Comparison of ENCODE assay signal across 26 mouse cellular contexts in the genomic region with DNA sequence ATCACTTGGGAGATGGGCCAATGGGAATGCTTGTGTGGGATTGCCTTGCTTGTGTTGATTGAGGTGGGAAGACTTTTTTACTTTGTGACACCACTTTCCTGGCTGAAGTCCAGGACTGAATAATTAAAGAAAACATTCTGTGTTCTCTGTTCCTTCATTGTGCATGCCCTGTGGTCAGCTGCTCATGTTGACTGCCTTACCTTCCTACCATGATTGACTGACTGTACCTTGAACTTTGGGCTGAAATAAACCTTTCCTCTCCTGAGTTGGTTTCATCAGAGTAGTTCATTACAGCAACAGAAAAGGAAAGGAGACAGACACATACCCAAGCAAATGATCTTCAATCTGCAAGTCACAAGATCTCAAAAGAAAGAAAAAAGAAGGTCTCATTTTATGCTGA.
DNase-seq lines count a peak whose midpoint lies in the region; ATAC-seq lines count a peak whose summit lies in the region.
"Had no signal": no experiment of that assay in that cellular context is flagged by ENCODE, and none has a peak within 500 bp of the region (broad histone marks: within the 10 kb centered on the region; RNA-seq: fewer than 3 reads in every experiment).

No protein-coding gene starts in this region.

- H3K36me3 ChIP-seq in kidney, embryonic 15.5 days = no peaks in the 10 kb centered on the region
- H3K36me3 ChIP-seq in intestine, embryonic 16.5 days (ENCODE audit: control insufficient read depth, insufficient read depth, low read length) = no peaks in the 10 kb centered on the region
- no peaks in the 10 kb centered on the region for H3K36me3 ChIP-seq in kidney, embryonic 16.5 days (ENCODE audit: insufficient read depth, low read length)
- no peaks in the 10 kb centered on the region for H3K36me3 ChIP-seq in midbrain, embryonic 15.5 days (replicated peaks)
- H3K36me3 ChIP-seq: embryonic facial prominence, embryonic 13.5 days; forebrain, embryonic 10.5 days; forebrain, embryonic 15.5 days; heart, embryonic 12.5 days; limb, embryonic 13.5 days; midbrain, embryonic 12.5 days; neural tube, embryonic 13.5 days had no signal

- no peak overlapping the region for H3K4me3 ChIP-seq in kidney, embryonic 15.5 days (replicated peaks)
- no peak overlapping the region for H3K4me3 ChIP-seq in intestine, embryonic 16.5 days (ENCODE audit: low read length)
- no peak overlapping the region for H3K4me3 ChIP-seq in kidney, embryonic 16.5 days (ENCODE audit: low read length)
- H3K4me3 ChIP-seq in midbrain, embryonic 15.5 days = no peak overlapping the region
- H3K4me3 ChIP-seq: embryonic facial prominence, embryonic 13.5 days; forebrain, embryonic 10.5 days; forebrain, embryonic 15.5 days; heart, embryonic 12.5 days; layer of hippocampus, adult 2 months; limb, embryonic 13.5 days; midbrain, embryonic 12.5 days; neural tube, embryonic 13.5 days had no signal

- H3K4me2 ChIP-seq in kidney, embryonic 15.5 days = no peak overlapping the region
- no peak overlapping the region for H3K4me2 ChIP-seq in intestine, embryonic 16.5 days (ENCODE audit: low read depth, low read length)
- H3K4me2 ChIP-seq in kidney, embryonic 16.5 days (replicated peaks; ENCODE audit: low read depth, low read length) = no peak overlapping the region
- H3K4me2 ChIP-seq in midbrain, embryonic 15.5 days = no peak overlapping the region
- H3K4me2 ChIP-seq: embryonic facial prominence, embryonic 13.5 days; forebrain, embryonic 15.5 days; heart, embryonic 12.5 days; hindbrain, embryonic 14.5 days; limb, embryonic 13.5 days; midbrain, embryonic 12.5 days; neural tube, embryonic 13.5 days had no signal

- H3K9ac ChIP-seq in kidney, embryonic 15.5 days = no peak overlapping the region
- H3K9ac ChIP-seq in intestine, embryonic 16.5 days (ENCODE audit: low read depth, low read length) = no peak overlapping the region
- no peak overlapping the region for H3K9ac ChIP-seq in kidney, embryonic 16.5 days (replicated peaks; ENCODE audit: low read length)
- H3K9ac ChIP-seq in midbrain, embryonic 15.5 days = no peak overlapping the region
- H3K9ac ChIP-seq: embryonic facial prominence, embryonic 13.5 days; forebrain, embryonic 15.5 days; heart, embryonic 12.5 days; hindbrain, embryonic 14.5 days; limb, embryonic 13.5 days; midbrain, embryonic 12.5 days; neural tube, embryonic 13.5 days had no signal

- ATAC-seq in kidney, embryonic 15.5 days (replicated peaks; ENCODE audit: low FRiP score) = no peak; the same call in 1 of the 2 replicates
- peak; percentile 72; the same call in 1 of the 2 replicates for ATAC-seq in intestine, embryonic 16.5 days
- ATAC-seq in kidney, embryonic 16.5 days (ENCODE audit: low FRiP score, low TSS enrichment) = peak; percentile 75; the same call in 1 of the 2 replicates
- ATAC-seq in midbrain, embryonic 15.5 days (replicated peaks) = no peak
- ATAC-seq: CD4-positive, CD25-positive, alpha-beta regulatory T cell, adult 4 months; forebrain, embryonic 15.5 days had no signal

- no peak overlapping the region for H3K27ac ChIP-seq in kidney, embryonic 15.5 days
- H3K27ac ChIP-seq in intestine, embryonic 16.5 days (ENCODE audit: low read length) = no peak overlapping the region
- H3K27ac ChIP-seq in kidney, embryonic 16.5 days (ENCODE audit: low read length) = no peak overlapping the region
- no peak overlapping the region for H3K27ac ChIP-seq in midbrain, embryonic 15.5 days
- H3K27ac ChIP-seq: embryonic facial prominence, embryonic 13.5 days; forebrain, embryonic 10.5 days; forebrain, embryonic 15.5 days; hindbrain, embryonic 14.5 days; layer of hippocampus, adult 2 months; limb, embryonic 13.5 days; midbrain, embryonic 12.5 days; neural tube, embryonic 13.5 days had no signal

- peak; percentile 47 to 78 for DNase-seq in kidney, adult 8-10 months
- DNase-seq in large intestine, adult 2 months (ENCODE audit: low read depth, low spot score) = peak; percentile 60
- no peak for DNase-seq in urinary bladder, postnatal 14 days (ENCODE audit: low spot score)
- DNase-seq: adrenal gland, postnatal 25 days; cerebellum, adult 11-12 months; cerebellum, postnatal 10 days; gastrocnemius, postnatal 25 days; heart, adult 11 months; heart, postnatal 4 days; lung, postnatal 36 days; thymus, adult 2 months; thymus, postnatal 36 days had no signal

- no peaks in the 10 kb centered on the region for H3K9me3 ChIP-seq in kidney, embryonic 15.5 days (replicated peaks)
- no peaks in the 10 kb centered on the region for H3K9me3 ChIP-seq in intestine, embryonic 16.5 days (ENCODE audit: control insufficient read depth, low read length)
- H3K9me3 ChIP-seq in kidney, embryonic 16.5 days (ENCODE audit: low read length) = no peaks in the 10 kb centered on the region
- no peaks in the 10 kb centered on the region for H3K9me3 ChIP-seq in midbrain, embryonic 15.5 days
- H3K9me3 ChIP-seq: forebrain, embryonic 10.5 days; forebrain, embryonic 15.5 days; heart, embryonic 12.5 days; limb, embryonic 13.5 days; neural tube, embryonic 13.5 days had no signal

- H3K4me1 ChIP-seq in kidney, embryonic 15.5 days = no peaks in the 10 kb centered on the region
- H3K4me1 ChIP-seq in intestine, embryonic 16.5 days (ENCODE audit: control insufficient read depth, insufficient read depth, low read length) = no peaks in the 10 kb centered on the region
- no peaks in the 10 kb centered on the region for H3K4me1 ChIP-seq in kidney, embryonic 16.5 days (ENCODE audit: insufficient read depth, low read length)
- no peaks in the 10 kb centered on the region for H3K4me1 ChIP-seq in midbrain, embryonic 15.5 days
- H3K4me1 ChIP-seq: embryonic facial prominence, embryonic 13.5 days; forebrain, embryonic 10.5 days; forebrain, embryonic 15.5 days; heart, embryonic 12.5 days; limb, embryonic 13.5 days; midbrain, embryonic 12.5 days; neural tube, embryonic 13.5 days had no signal

- no peaks in the 10 kb centered on the region for H3K27me3 ChIP-seq in kidney, embryonic 15.5 days
- no peaks in the 10 kb centered on the region for H3K27me3 ChIP-seq in intestine, embryonic 16.5 days (replicated peaks; ENCODE audit: control insufficient read depth, insufficient read depth, low read length)
- H3K27me3 ChIP-seq in kidney, embryonic 16.5 days (ENCODE audit: insufficient read depth, low read length) = no peaks in the 10 kb centered on the region
- H3K27me3 ChIP-seq in midbrain, embryonic 15.5 days (replicated peaks) = no peaks in the 10 kb centered on the region
- H3K27me3 ChIP-seq: embryonic facial prominence, embryonic 13.5 days; forebrain, embryonic 15.5 days; heart, embryonic 12.5 days; limb, embryonic 13.5 days; midbrain, embryonic 12.5 days; neural tube, embryonic 13.5 days had no signal

Comparison
In these comparisons a context has a peak if more than half of its experiments do, and no peak if none do; other contexts are left out.
1. ATAC-seq: peak in intestine, embryonic 16.5 days (single experiment) and kidney, embryonic 16.5 days (single experiment); none in kidney, embryonic 15.5 days (single experiment) and midbrain, embryonic 15.5 days (single experiment).